Mouse (Mus musculus): ENCODE measurements around the gene Adm. TPM values are rescaled to one million over a fixed set of nuclear protein-coding genes. Genes with fewer than 3 reads are reported as not detected.

The Adm gene
- polyA plus RNA-seq, 1 experiment from 2014 or later = 4.1 TPM

DNA sequence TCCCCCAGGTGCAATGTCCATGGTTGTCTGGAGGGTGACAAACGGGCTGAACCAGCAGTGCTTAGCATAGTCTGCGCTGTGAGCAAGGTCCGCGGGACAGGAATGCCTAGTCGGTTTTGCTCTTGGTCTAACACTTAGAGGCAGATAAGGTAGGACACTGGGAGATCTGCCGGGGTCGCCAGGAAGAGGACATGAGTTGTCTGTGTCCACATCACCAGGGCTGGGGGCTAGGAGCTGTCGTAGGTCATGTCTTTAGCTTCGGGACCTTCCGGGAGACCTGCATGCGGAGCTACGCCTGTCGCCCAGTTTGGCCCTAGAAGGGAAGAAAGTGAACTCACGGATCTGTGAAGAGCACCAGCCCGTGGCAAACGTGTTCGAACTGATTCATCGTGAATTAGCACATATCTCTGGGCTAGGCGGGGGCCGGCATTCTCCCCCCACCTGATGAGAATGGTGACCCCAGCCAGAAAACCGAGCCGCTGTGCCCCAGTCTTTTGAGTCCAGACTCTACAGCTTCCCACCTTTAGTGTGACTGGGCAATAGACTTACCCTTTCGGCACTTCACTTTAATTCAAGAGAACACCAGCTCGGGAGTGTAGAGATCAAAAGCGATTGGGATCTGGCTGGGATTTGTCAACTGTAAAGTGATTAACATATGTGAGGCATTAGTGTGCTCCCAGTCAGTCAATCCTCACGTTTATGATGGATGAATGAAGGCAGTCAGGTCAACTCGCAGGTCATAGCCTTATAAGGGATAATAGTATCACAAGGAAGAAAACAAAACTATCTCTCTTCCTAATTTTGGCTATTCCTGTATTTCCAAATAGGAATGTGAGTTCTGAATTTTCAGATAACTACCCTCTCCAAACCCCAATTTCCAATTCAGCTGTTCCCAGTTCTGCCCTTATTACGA is 1.0 kb upstream of the Adm start:
- no peak for ATAC-seq (ENCODE audit: insufficient read depth, low FRiP score)
- peak overlapping the region; percentile 13; the same call in 1 of the 2 replicates for H3K9ac ChIP-seq (ENCODE audit: low read length)
- H3K36me3 ChIP-seq (ENCODE audit: control insufficient read depth, insufficient read depth, low read length) = no peaks in the 10 kb centered on the region
- H3K4me3 ChIP-seq (replicated peaks; ENCODE audit: low read length) = peak overlapping the region; percentile 54
- no peaks in the 10 kb centered on the region for H3K9me3 ChIP-seq (replicated peaks; ENCODE audit: control insufficient read depth, low read length)
- 14% methylated on average over 28 of the region's 28 CpGs for WGBS
- peaks cover 13% of the 10 kb centered on the region; the same call in 1 of the 2 replicates for H3K27me3 ChIP-seq (ENCODE audit: control insufficient read depth, insufficient read depth, low read length)
- no peak overlapping the region for H3K27ac ChIP-seq (ENCODE audit: low read length)
- peaks cover 13% of the 10 kb centered on the region for H3K4me1 ChIP-seq (ENCODE audit: control insufficient read depth, insufficient read depth, low read length)
- H3K4me2 ChIP-seq (ENCODE audit: low read depth, low read length) = peak overlapping the region; percentile 86

DNA sequence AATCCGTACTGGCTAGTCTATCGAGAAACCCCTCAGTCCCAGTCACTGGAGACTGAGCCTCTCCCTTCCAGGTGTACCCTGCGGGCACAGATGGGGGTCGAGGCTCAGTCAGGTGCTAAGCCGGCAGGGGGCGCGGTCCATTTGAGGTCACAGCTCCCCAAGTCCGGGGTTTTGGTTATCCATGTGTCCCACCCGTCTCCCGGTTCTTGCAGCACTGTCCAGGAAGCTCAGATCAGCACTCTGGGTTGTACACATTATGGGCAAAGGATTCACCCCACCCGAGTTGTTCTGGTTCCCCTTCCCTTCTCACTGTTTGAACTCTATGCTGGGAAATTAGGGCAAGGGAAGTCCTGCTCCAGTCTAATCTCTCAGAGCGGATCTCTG is 370 bp upstream of the Adm start:
- Histone ChIP-seq H3K27me3 (ENCODE audit: control insufficient read depth, insufficient read depth, low read length) (peaks cover 13% of the 10 kb centered on the region; the same call in 1 of the 2 replicates), H3K9ac (ENCODE audit: low read length) (peak overlapping the region; percentile 33; the same call in 1 of the 2 replicates)
- 3% methylated on average over 12 of the region's 12 CpGs for WGBS

DNA sequence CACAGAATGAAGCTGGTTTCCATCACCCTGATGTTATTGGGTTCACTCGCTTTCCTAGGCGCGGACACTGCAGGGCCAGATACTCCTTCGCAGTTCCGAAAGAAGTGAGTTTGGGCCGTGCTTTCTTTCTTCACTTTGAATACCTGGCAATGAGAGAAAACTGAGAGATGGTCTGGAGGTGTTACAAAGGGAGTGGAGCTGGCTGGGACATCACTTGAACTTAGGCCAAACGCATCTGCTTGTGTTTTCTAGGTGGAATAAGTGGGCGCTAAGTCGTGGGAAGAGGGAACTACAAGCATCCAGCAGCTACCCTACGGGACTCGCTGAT is 776 bp downstream of the Adm start:
- peak overlapping the region; percentile 54 for H3K4me3 ChIP-seq (replicated peaks; ENCODE audit: low read length)
- 3% methylated on average over 11 of the region's 11 CpGs for WGBS
- H3K27ac ChIP-seq (ENCODE audit: low read length) = no peak overlapping the region
- H3K27me3 ChIP-seq (ENCODE audit: control insufficient read depth, insufficient read depth, low read length) = peaks cover 13% of the 10 kb centered on the region; the same call in 1 of the 2 replicates
- ATAC-seq (ENCODE audit: insufficient read depth, low FRiP score) = no peak
- peaks cover 13% of the 10 kb centered on the region for H3K4me1 ChIP-seq (ENCODE audit: control insufficient read depth, insufficient read depth, low read length)
- no peaks in the 10 kb centered on the region for H3K36me3 ChIP-seq (ENCODE audit: control insufficient read depth, insufficient read depth, low read length)
- H3K9ac ChIP-seq (ENCODE audit: low read length) = peak overlapping the region; percentile 71
- H3K4me2 ChIP-seq (ENCODE audit: low read depth, low read length) = peak overlapping the region; percentile 86
- no peaks in the 10 kb centered on the region for H3K9me3 ChIP-seq (replicated peaks; ENCODE audit: control insufficient read depth, low read length)

More for the DNA sequence above, 370 bp upstream of the Adm start:
- Histone ChIP-seq H3K36me3 (ENCODE audit: control insufficient read depth, insufficient read depth, low read length) (no peaks in the 10 kb centered on the region), H3K27ac (ENCODE audit: low read length) (no peak overlapping the region), H3K4me3 (replicated peaks; ENCODE audit: low read length) (peak overlapping the region; percentile 54), H3K4me2 (ENCODE audit: low read depth, low read length) (peak overlapping the region; percentile 86), H3K4me1 (ENCODE audit: control insufficient read depth, insufficient read depth, low read length) (peaks cover 13% of the 10 kb centered on the region), H3K9me3 (replicated peaks; ENCODE audit: control insufficient read depth, low read length) (no peaks in the 10 kb centered on the region)
- ATAC-seq (ENCODE audit: insufficient read depth, low FRiP score) = no peak

DNA sequence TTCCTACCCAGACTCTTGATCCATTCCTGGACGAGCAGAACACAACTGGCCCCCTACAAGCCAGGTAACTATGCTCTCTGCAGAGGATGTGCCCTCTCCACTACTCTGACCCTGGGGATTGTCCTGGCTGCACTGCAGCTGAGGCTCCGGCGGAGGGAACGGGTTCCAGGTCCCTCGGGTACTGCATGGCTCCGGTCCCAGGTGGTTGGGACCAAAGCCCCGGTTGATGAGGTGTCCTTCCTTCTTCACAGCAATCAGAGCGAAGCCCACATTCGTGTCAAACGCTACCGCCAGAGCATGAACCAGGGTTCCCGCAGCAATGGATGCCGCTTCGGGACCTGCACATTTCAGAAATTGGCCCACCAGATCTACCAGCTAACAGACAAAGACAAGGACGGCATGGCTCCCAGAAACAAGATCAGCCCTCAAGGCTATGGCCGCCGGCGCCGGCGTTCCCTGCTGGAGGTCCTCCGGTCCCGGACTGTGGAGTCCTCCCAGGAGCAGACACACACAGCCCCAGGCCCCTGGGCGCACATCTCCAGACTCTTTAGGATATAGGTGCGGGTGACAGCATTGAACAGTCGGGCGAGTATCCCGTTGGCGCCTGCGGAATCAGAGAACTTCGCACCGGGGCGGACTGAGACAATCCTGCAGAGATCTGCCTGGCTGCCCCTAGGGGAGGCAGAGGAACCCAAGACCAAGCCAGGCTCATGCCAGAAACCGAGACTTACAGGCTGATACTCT is 1.3 kb downstream of the Adm start:
- Histone ChIP-seq H3K9me3 (replicated peaks; ENCODE audit: control insufficient read depth, low read length) (no peaks in the 10 kb centered on the region), H3K27ac (ENCODE audit: low read length) (no peak overlapping the region), H3K4me3 (replicated peaks; ENCODE audit: low read length) (peak overlapping the region; percentile 54), H3K27me3 (ENCODE audit: control insufficient read depth, insufficient read depth, low read length) (peaks cover 13% of the 10 kb centered on the region; the same call in 1 of the 2 replicates), H3K4me2 (ENCODE audit: low read depth, low read length) (peak overlapping the region; percentile 86), H3K9ac (ENCODE audit: low read length) (peak overlapping the region; percentile 71), H3K4me1 (ENCODE audit: control insufficient read depth, insufficient read depth, low read length) (peaks cover 13% of the 10 kb centered on the region), H3K36me3 (ENCODE audit: control insufficient read depth, insufficient read depth, low read length) (no peaks in the 10 kb centered on the region)
- WGBS = 3% methylated on average over 33 of the region's 33 CpGs
- no peak for ATAC-seq (ENCODE audit: insufficient read depth, low FRiP score)

DNA sequence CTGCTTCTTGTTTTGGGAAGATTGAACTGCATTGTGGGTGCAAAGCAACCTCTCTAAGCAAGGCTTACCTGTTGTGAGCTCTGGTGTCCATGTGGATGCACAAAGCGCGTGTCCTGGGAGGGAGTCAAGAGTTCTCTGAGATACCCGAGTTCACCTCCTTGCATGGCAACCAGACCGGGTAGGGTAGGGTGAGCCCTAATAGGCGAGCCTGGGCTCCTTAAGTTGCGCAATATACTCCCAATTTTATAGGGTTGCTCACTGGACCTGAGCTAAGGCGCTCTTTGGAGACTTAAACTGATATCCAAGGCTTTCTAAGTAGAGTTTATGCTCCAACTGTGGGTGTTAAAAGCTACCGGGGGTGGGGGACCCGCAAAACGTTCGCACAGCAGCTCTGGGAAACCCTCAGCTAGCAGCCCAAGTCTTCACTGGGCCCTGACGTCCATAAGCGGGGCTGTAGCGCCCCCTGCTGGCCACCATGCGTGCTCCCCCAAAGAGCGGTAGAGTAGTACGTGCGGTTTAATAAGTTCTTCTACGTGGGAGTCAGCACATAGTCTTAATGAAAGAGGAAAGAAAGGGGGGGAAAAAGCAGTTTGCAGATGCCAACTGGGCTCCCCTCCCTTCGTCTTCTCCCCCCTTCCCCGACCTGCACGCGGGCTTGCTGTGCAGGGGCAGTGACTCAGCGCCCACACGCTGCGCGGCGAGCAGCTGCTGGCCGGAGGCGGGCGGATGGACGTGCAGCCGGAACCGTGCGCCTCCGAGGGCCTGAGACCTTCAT is 2.6 kb downstream of the Adm start:
- peak overlapping the region; percentile 68 for H3K9ac ChIP-seq (ENCODE audit: low read length)
- peaks cover 13% of the 10 kb centered on the region for H3K4me1 ChIP-seq (ENCODE audit: control insufficient read depth, insufficient read depth, low read length)
- no peaks in the 10 kb centered on the region for H3K36me3 ChIP-seq (ENCODE audit: control insufficient read depth, insufficient read depth, low read length)
- peaks cover 7% of the 10 kb centered on the region; the same call in 1 of the 2 replicates for H3K27me3 ChIP-seq (ENCODE audit: control insufficient read depth, insufficient read depth, low read length)
- peak; percentile 87 for ATAC-seq (ENCODE audit: insufficient read depth, low FRiP score)
- 3% methylated on average over 36 of the region's 36 CpGs for WGBS
- H3K27ac ChIP-seq (ENCODE audit: low read length) = peak overlapping the region; percentile 15; the same call in 1 of the 2 replicates
- peak overlapping the region; percentile 52 for H3K4me3 ChIP-seq (replicated peaks; ENCODE audit: low read length)
- peak overlapping the region; percentile 86 for H3K4me2 ChIP-seq (ENCODE audit: low read depth, low read length)
- H3K9me3 ChIP-seq (replicated peaks; ENCODE audit: control insufficient read depth, low read length) = no peaks in the 10 kb centered on the region

DNA sequence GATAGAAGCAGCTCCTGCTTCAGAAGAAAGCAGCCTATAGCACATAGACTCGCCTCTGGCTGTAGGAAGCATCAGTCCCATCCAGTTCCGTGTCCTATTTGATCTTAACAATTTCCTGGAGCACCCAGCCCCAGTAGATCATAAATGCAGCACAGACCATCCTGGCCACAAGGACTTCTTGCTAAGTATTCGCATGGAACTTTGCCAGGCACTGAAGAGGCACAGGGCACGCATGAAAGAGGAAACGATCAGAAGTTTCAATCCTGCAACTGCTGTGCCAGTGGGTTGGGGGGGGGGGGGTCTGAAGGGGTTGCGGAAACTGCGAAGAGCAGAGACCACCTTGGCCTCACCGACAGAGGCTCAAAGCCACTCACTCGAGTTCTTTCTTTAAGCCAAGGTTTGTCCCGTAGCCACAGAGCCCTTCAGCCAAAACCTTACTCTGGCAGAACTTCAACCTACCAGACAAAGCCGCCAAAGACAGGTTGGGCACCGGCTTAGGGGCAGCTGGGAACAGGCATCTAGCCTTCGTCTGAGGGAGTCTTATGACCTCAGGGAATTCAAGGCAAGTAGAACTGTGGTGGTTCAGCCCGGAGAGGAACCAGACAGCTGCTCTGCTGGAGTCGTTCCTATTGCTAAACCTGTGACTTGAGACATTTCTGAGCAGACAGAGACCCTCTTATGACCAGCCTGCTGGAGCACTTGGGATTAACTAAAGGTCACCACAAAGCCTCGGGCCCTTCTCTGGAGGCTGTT is 3.9 kb downstream of the Adm start:
- H3K27ac ChIP-seq (ENCODE audit: low read length) = no peak overlapping the region
- no peak overlapping the region for H3K4me2 ChIP-seq (ENCODE audit: low read depth, low read length)
- no peak for ATAC-seq (ENCODE audit: insufficient read depth, low FRiP score)
- 73% methylated on average over 16 of the region's 16 CpGs for WGBS
- peaks cover 10% of the 10 kb centered on the region for H3K4me1 ChIP-seq (ENCODE audit: control insufficient read depth, insufficient read depth, low read length)
- H3K9ac ChIP-seq (ENCODE audit: low read length) = no peak overlapping the region
- no peak overlapping the region for H3K4me3 ChIP-seq (replicated peaks; ENCODE audit: low read length)
- H3K9me3 ChIP-seq (replicated peaks; ENCODE audit: control insufficient read depth, low read length) = no peaks in the 10 kb centered on the region
- H3K36me3 ChIP-seq (ENCODE audit: control insufficient read depth, insufficient read depth, low read length) = no peaks in the 10 kb centered on the region
- H3K27me3 ChIP-seq (ENCODE audit: control insufficient read depth, insufficient read depth, low read length) = no peaks in the 10 kb centered on the region

DNA sequence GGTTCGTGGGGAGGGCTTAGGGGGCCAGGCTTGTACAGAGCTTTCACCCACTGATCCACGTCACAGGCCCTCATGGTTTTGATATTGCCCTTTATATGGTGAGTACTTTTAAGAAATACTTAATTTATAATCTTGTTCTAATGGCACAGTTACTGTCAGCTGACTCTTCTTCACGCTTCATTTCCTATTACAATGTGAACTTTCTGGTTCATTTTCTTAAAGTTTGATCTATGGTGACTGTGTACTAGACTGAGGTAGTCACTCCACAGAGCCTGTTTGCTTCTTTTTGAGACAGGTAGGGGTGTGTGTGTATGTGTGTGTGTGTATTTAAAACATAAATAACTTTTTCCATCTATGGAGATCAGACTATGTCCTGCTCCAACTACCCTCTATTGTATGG is 8.5 kb downstream of the Adm start:
- no peak for ATAC-seq (ENCODE audit: insufficient read depth, low FRiP score)
- H3K36me3 ChIP-seq (ENCODE audit: control insufficient read depth, insufficient read depth, low read length) = no peaks in the 10 kb centered on the region
- H3K27me3 ChIP-seq (ENCODE audit: control insufficient read depth, insufficient read depth, low read length) = no peaks in the 10 kb centered on the region
- H3K4me1 ChIP-seq (ENCODE audit: control insufficient read depth, insufficient read depth, low read length) = peaks cover 17% of the 10 kb centered on the region
- no peaks in the 10 kb centered on the region for H3K9me3 ChIP-seq (replicated peaks; ENCODE audit: control insufficient read depth, low read length)
- H3K4me2 ChIP-seq (ENCODE audit: low read depth, low read length) = no peak overlapping the region
- WGBS = 72% methylated on average over 3 of the region's 3 CpGs
- H3K9ac ChIP-seq (ENCODE audit: low read length) = no peak overlapping the region
- H3K4me3 ChIP-seq (replicated peaks; ENCODE audit: low read length) = no peak overlapping the region
- no peak overlapping the region for H3K27ac ChIP-seq (ENCODE audit: low read length)

DNA sequence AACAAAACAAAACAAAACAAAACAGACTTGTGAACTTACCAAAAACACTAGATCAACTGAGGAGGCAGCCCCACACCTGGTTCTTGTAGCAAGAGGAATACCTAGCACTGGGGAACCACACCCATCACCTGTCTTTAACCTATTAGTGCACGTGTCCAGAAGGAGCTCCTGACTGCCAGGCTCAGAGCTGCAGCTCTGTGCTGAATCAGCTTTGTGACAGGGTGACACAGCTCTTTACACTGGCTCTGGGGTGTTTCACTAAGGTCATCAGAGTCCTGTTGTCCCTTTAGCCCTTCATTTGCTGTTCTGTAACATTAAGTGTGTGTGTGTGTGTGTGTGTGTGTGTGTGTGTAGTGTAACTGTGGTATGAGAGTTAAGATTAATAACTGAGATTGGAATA is 9.1 kb downstream of the Adm start:
- Histone ChIP-seq H3K9me3 (replicated peaks; ENCODE audit: control insufficient read depth, low read length) (no peaks in the 10 kb centered on the region), H3K4me1 (ENCODE audit: control insufficient read depth, insufficient read depth, low read length) (peaks cover 17% of the 10 kb centered on the region)
- WGBS = 26% methylated on average over 1 of the region's 1 CpGs

More for the DNA sequence above, 9.1 kb downstream of the Adm start:
- Histone ChIP-seq H3K4me3 (replicated peaks; ENCODE audit: low read length) (no peak overlapping the region), H3K27me3 (ENCODE audit: control insufficient read depth, insufficient read depth, low read length) (no peaks in the 10 kb centered on the region), H3K36me3 (ENCODE audit: control insufficient read depth, insufficient read depth, low read length) (no peaks in the 10 kb centered on the region), H3K27ac (ENCODE audit: low read length) (no peak overlapping the region), H3K4me2 (ENCODE audit: low read depth, low read length) (no peak overlapping the region), H3K9ac (ENCODE audit: low read length) (no peak overlapping the region)
- peak; percentile 52; the same call in 1 of the 2 replicates for ATAC-seq (ENCODE audit: insufficient read depth, low FRiP score)
